Mouse (Mus musculus) layer of hippocampus, adult 2 months (tissue): ENCODE results near the gene Pgm2. TPM values are rescaled to one million over a fixed set of nuclear protein-coding genes. Genes with fewer than 3 reads are reported as not detected.

Experiments used
- DNase-seq, 2 experiments: peaks; one replicate each; pipeline ENCODE4 v3.0.0; 2022; ENCODE audit warnings: low spot score in 2 of 2
- H3K27ac ChIP-seq: fragments of 200-600 bp; 2 replicates; pipeline ENCODE4 v1.8.1; 2022
- H3K4me3 ChIP-seq: fragments of 200-600 bp; 2 replicates; pipeline ENCODE4 v1.8.1; 2022; ENCODE audit warnings: mild to moderate bottlenecking
- CTCF ChIP-seq: fragments of 200-600 bp; conservative IDR thresholded peaks from 2 replicates; pipeline ENCODE4 v1.8.1; 2022; ENCODE audit warnings: antibody characterized with exemption, mild to moderate bottlenecking, moderate library complexity
- long read RNA-seq, 2 experiments: library from polyadenylated mRNA; stranded (forward); transcript quantifications; one replicate each; pipeline ENCODE4 v2.0.0; 2021; ENCODE audit warnings: borderline mapping rate in 2 of 2
- total RNA-seq, 2 experiments: library from RNA; stranded (reverse); gene quantifications; 2 replicates each; pipeline ENCODE4 v1.2.3; 2021

Gene Pgm2
- total RNA-seq, result 10 to 100 TPM; 10.6 to 11.7 TPM
- long read RNA-seq, experiment 1, partial matches to known transcripts, result 1 of 6 reads
- long read RNA-seq, experiment 1, other reads (novel, unspliced or antisense), result 1 of 6 reads
- long read RNA-seq, experiment 2, transcript Pgm2-201 (14 exons, 2,369 nt), result major isoform, 10 of 14 reads
- long read RNA-seq, experiment 2, partial matches to known transcripts, result 0 of 14 reads
- long read RNA-seq, experiment 2, other reads (novel, unspliced or antisense), result 4 of 14 reads

- Histone ChIP-seq H3K27ac (peak within 1 kb of the TSS; percentile 90), H3K4me3 (peak within 1 kb of the TSS; percentile 95)
- DNase-seq, result peak; percentile 78 to 85
- TF ChIP-seq CTCF, result peak; percentile 17; the same call in 1 of the 2 replicates
These were observed at the start of gene Pgm2 for GRCm38 (mm10) chr5:64092748-64093292. TSS of gene Pgm2 (plus strand) at chr5:64092950.

GRCm38 (mm10) chr5:64043694-64044453 is 48.9 kb upstream of the Pgm2 start:
- DNase-seq, result no peak
- Histone ChIP-seq H3K4me3 (no peak overlapping the region), H3K27ac (peak overlapping the region; percentile 78)
- no peak for TF ChIP-seq CTCF

- no peak for TF ChIP-seq CTCF
- peak in 1 of 2 experiments; percentile 47 for DNase-seq
- Histone ChIP-seq H3K27ac (peak overlapping the region; percentile 78), H3K4me3 (no peak overlapping the region)
These were observed 48.0 kb upstream of the Pgm2 start for GRCm38 (mm10) chr5:64044790-64045189.

GRCm38 (mm10) chr5:64045502-64045901 is 47.2 kb upstream of the Pgm2 start:
- no peak for DNase-seq
- Histone ChIP-seq H3K27ac (0 out of 2 replicates have a peak overlapping the region, but pooled peaks have one; percentile 78), H3K4me3 (no peak overlapping the region; the same call in 1 of the 2 replicates)
- TF ChIP-seq CTCF, result no peak

- no peak for TF ChIP-seq CTCF
- no peak for DNase-seq
- Histone ChIP-seq H3K4me3 (no peak overlapping the region), H3K27ac (no peak overlapping the region)
These were observed 45.8 kb upstream of the Pgm2 start for GRCm38 (mm10) chr5:64046995-64047394.

- DNase-seq, result no peak
- Histone ChIP-seq H3K27ac (no peak overlapping the region), H3K4me3 (no peak overlapping the region)
- TF ChIP-seq CTCF, result no peak
These were observed 44.8 kb upstream of the Pgm2 start for GRCm38 (mm10) chr5:64047921-64048320.

- no peak overlapping the region for H3K27ac ChIP-seq
- no peak for TF ChIP-seq CTCF
- DNase-seq, result no peak
- H3K4me3 ChIP-seq, result no peak overlapping the region
These were observed 44.1 kb upstream of the Pgm2 start for GRCm38 (mm10) chr5:64048605-64049004.

GRCm38 (mm10) chr5:64049256-64049655 is 43.5 kb upstream of the Pgm2 start:
- no peak for TF ChIP-seq CTCF
- no peak overlapping the region for H3K27ac ChIP-seq
- no peak for DNase-seq
- no peak overlapping the region for H3K4me3 ChIP-seq

GRCm38 (mm10) chr5:64053010-64053409 is 39.7 kb upstream of the Pgm2 start:
- no peak overlapping the region for H3K27ac ChIP-seq
- no peak for DNase-seq
- no peak overlapping the region for H3K4me3 ChIP-seq
- no peak for TF ChIP-seq CTCF

- Histone ChIP-seq H3K4me3 (no peak overlapping the region), H3K27ac (no peak overlapping the region)
- DNase-seq, result no peak
- TF ChIP-seq CTCF, result no peak
These were observed 36.5 kb upstream of the Pgm2 start for GRCm38 (mm10) chr5:64056210-64056609.

- H3K27ac ChIP-seq, result no peak overlapping the region
- DNase-seq, result no peak
These were observed 31.9 kb upstream of the Pgm2 start for GRCm38 (mm10) chr5:64060881-64061280.

GRCm38 (mm10) chr5:64061643-64062042 is 31.1 kb upstream of the Pgm2 start:
- H3K27ac ChIP-seq, result no peak overlapping the region
- TF ChIP-seq CTCF, result no peak
- no peak for DNase-seq
- no peak overlapping the region for H3K4me3 ChIP-seq

More at GRCm38 (mm10) chr5:64060881-64061280, 31.9 kb upstream of the Pgm2 start:
- TF ChIP-seq CTCF, result no peak
- H3K4me3 ChIP-seq, result no peak overlapping the region

GRCm38 (mm10) chr5:64062882-64063621 is 29.7 kb upstream of the Pgm2 start:
- Histone ChIP-seq H3K27ac (no peak overlapping the region), H3K4me3 (no peak overlapping the region)
- TF ChIP-seq CTCF, result no peak
- DNase-seq, result no peak
